Mouse (Mus musculus) heart, embryonic 15.5 days (tissue): ENCODE results near the gene Sumo2. TPM values are rescaled to one million over a fixed set of nuclear protein-coding genes. Genes with fewer than 3 reads are reported as not detected.
"Not testable (repeated sequence)": the region's sequence is repeated elsewhere in the genome, so short reads cannot be mapped to it uniquely, and the experiment has no call there.

Experiments
- ATAC-seq: fragments of 200-750 bp; cut with Nextera tagmentation; replicated peaks from 2 replicates; pipeline ENCODE4 v1.8.0; 2017; ENCODE audit warnings: low read depth, moderate TSS enrichment; ENCODE audit not compliant: insufficient number of reproducible peaks, insufficient read depth, low FRiP score
- H3K27ac ChIP-seq: fragments of 300-500 bp; sonication (generic); 2 replicates; pipeline ENCODE4 v1.5.1; 2015; ENCODE audit warnings: mild to moderate bottlenecking, inconsistent platforms
- H3K27me3 ChIP-seq: fragments of 300-500 bp; sonication (generic); 2 replicates; pipeline ENCODE4 v1.6.1; 2015; ENCODE audit warnings: inconsistent platforms
- H3K36me3 ChIP-seq: fragments of 300-500 bp; sonication (generic); 2 replicates; pipeline ENCODE4 v1.6.1; 2015; ENCODE audit warnings: mild to moderate bottlenecking, inconsistent platforms
- H3K4me1 ChIP-seq: fragments of 300-500 bp; sonication (generic); replicated peaks from 2 replicates; pipeline ENCODE4 v1.6.1; 2015; ENCODE audit warnings: inconsistent platforms
- H3K4me2 ChIP-seq: fragments of 300-500 bp; sonication (generic); 2 replicates; pipeline ENCODE4 v1.6.1; 2015; ENCODE audit warnings: inconsistent platforms, mild to moderate bottlenecking, moderate library complexity
- H3K4me3 ChIP-seq: fragments of 300-500 bp; sonication (generic); 2 replicates; pipeline ENCODE4 v1.5.1; 2015; ENCODE audit warnings: mild to moderate bottlenecking, inconsistent platforms
- H3K9ac ChIP-seq: fragments of 300-500 bp; sonication (generic); 2 replicates; pipeline ENCODE4 v1.6.1; 2015; ENCODE audit warnings: mild to moderate bottlenecking, inconsistent platforms
- H3K9me3 ChIP-seq: fragments of 300-500 bp; sonication (generic); replicated peaks from 2 replicates; pipeline ENCODE4 v1.6.1; 2016; ENCODE audit warnings: inconsistent platforms
- WGBS: fragments of 180-500 bp; shearing (Covaris S2); methylation state at CpG from one replicate; pipeline ENCODE4 v1.1.7; 2015; ENCODE audit warnings: mixed read lengths; 5-methylcytosine and 5-hydroxymethylcytosine counted together
- polyA plus RNA-seq: library from polyadenylated mRNA; unstranded; fragments of >200 nt; fragmentation: Nextera tagmentation; extraction: Ambion mirVana; gene quantifications from 2 replicates; pipeline ENCODE4 v1.2.1, GENCODE M21; 2015

Gene Sumo2
- polyA plus RNA-seq, 1 experiment from 2014 or later = 571 TPM

GRCm38 (mm10) chr11:115481553-115482259, 54.4 kb downstream of the Sumo2 start:
- no peak overlapping the region for H3K4me3 ChIP-seq
- ATAC-seq = no peak
- H3K4me2 ChIP-seq = no peak overlapping the region
- 79% methylated on average over 6 of the region's 6 CpGs for WGBS
- no peaks in the 10 kb centered on the region for H3K36me3 ChIP-seq
- H3K27ac ChIP-seq = no peak overlapping the region
- peaks cover 12% of the 10 kb centered on the region; the same call in 1 of the 2 replicates for H3K4me1 ChIP-seq
- no peaks in the 10 kb centered on the region for H3K9me3 ChIP-seq
- H3K9ac ChIP-seq = no peak overlapping the region
- H3K27me3 ChIP-seq = no peaks in the 10 kb centered on the region

GRCm38 (mm10) chr11:115478296-115478938, 57.7 kb downstream of the Sumo2 start:
- 79% methylated on average over 9 of the region's 9 CpGs for WGBS
- H3K27ac ChIP-seq = no peak overlapping the region
- ATAC-seq = no peak
- H3K4me2 ChIP-seq = no peak overlapping the region
- peaks cover 29% of the 10 kb centered on the region for H3K4me1 ChIP-seq
- H3K4me3 ChIP-seq = no peak overlapping the region
- H3K9me3 ChIP-seq = no peaks in the 10 kb centered on the region
- no peak overlapping the region for H3K9ac ChIP-seq
- H3K27me3 ChIP-seq = no peaks in the 10 kb centered on the region
- H3K36me3 ChIP-seq = no peaks in the 10 kb centered on the region

- not testable (repeated sequence) for H3K36me3 ChIP-seq, H3K27me3 ChIP-seq, H3K4me2 ChIP-seq, H3K9me3 ChIP-seq, H3K27ac ChIP-seq, H3K4me3 ChIP-seq, H3K9ac ChIP-seq, ATAC-seq
- peaks cover 33% of the 10 kb centered on the region for H3K4me1 ChIP-seq
- 74% methylated on average over 7 of the region's 7 CpGs for WGBS
Measured at GRCm38 (mm10) chr11:115477388-115477787, 58.7 kb downstream of the Sumo2 start.

DNA sequence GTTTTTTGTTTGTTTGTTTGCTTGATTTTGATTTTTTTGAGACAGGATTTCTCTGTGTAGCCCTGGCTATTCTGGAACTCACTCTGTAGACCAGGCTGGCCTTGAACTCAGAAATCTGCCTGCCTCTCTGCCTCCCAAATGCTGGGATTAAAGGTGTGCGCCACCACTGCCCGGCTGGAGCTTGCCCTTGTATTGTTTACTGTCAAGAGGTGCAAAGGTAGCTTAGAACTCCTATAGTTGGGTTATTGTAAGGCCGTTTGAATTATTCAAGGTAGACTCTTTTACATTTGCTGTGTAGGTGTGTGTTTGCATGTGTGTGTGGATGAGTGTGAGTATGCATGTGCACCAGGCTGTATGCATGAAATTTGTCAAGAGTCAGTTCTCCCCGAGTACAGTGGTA, 59.4 kb downstream of the Sumo2 start:
- H3K27ac ChIP-seq, ATAC-seq, H3K9ac ChIP-seq, H3K36me3 ChIP-seq, H3K27me3 ChIP-seq, H3K9me3 ChIP-seq: not testable (repeated sequence)
- H3K4me3 ChIP-seq = peak overlapping the region; percentile 90
- peaks cover 35% of the 10 kb centered on the region for H3K4me1 ChIP-seq
- WGBS = 69% methylated on average over 4 of the region's 4 CpGs
- H3K4me2 ChIP-seq = peak overlapping the region; percentile 76

DNA sequence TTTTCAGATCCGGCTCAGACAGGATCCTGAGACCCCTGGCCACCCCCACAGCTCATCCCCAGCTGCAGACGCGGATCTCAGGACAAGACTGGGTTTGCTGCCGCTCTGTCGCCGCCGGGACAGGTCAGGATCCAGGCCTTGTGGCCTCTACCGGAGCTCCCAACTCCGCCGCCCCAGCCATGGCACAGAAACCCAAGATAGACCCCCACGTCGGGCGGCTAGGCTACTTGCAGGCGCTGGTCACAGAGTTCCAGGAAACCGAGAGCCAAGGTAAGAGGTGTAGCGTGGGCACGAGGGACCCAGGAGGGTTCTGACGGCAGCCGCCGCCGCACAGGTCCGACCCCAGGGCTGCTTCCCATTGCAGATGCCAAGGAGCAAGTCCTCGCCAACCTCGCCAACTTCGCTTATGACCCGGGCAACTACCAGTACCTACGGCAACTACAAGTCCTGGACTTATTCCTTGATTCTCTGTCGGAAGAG, 60.3 kb downstream of the Sumo2 start:
- whole genome bisulfite sequencing = 2% methylated on average over 28 of the region's 28 CpGs
- Histone ChIP-seq H3K4me1 (peaks cover 35% of the 10 kb centered on the region), H3K27me3 (no peaks in the 10 kb centered on the region), H3K4me3 (peak overlapping the region; percentile 90), H3K4me2 (peak overlapping the region; percentile 76), H3K27ac (peak overlapping the region; percentile 83; the same call in 1 of the 2 replicates), H3K9me3 (no peaks in the 10 kb centered on the region), H3K36me3 (no peaks in the 10 kb centered on the region), H3K9ac (peak overlapping the region; percentile 79)
- ATAC-seq = 0 out of 2 replicates have a peak, but pooled peaks have one; percentile 0

DNA sequence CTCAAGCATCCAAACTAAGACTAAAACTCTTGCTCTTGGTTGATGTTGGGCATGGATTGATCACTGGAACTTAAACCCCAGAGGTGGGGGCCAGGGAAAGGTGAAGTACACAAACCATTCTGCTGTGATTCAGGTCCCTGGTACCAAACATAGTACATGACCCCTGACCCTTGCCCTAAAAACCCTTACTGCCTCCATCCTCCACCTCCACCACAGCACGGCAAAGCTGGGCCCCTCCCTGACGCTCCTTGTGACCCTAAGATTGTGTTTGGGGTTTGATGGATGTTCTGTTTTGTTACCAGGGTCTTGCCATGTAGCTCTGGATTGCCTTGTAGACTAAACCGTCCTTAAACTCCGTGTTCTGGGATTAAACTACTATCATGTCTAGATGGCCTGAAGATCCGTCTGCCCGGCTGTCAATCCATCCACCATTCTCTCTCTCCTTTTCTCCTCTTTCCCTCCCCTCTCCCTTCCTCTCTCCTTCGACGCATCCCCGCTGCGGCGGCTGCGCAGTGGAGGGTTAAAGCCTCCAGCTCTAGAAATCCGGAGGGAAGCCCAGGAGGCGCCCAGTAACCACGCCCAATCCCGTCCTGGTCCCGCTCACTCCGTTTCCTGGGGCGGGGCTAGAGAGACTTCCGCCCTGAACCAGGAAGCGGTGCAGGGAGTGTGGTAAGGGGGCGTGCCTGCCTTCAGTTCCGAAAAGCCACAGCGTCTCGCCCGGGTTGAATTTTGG, 60.9 kb downstream of the Sumo2 start, which contains the start of gene Armc7:
Gene Armc7 (plus strand): TSS at position 643 of the 733 bp plus-strand sequence.
- Histone ChIP-seq H3K4me3 (peak within 1 kb of the TSS; percentile 90), H3K4me2 (peak within 1 kb of the TSS; percentile 76), H3K27me3 (no peaks in the 10 kb centered on the region), H3K9me3 (no peaks in the 10 kb centered on the region), H3K9ac (peak within 1 kb of the TSS; percentile 79), H3K36me3 (no peaks in the 10 kb centered on the region), H3K27ac (peak within 1 kb of the TSS; percentile 83), H3K4me1 (peaks cover 35% of the 10 kb centered on the region)
- WGBS = under 1% methylated on average over 26 of the region's 26 CpGs
- ATAC-seq = peak; percentile 96

DNA sequence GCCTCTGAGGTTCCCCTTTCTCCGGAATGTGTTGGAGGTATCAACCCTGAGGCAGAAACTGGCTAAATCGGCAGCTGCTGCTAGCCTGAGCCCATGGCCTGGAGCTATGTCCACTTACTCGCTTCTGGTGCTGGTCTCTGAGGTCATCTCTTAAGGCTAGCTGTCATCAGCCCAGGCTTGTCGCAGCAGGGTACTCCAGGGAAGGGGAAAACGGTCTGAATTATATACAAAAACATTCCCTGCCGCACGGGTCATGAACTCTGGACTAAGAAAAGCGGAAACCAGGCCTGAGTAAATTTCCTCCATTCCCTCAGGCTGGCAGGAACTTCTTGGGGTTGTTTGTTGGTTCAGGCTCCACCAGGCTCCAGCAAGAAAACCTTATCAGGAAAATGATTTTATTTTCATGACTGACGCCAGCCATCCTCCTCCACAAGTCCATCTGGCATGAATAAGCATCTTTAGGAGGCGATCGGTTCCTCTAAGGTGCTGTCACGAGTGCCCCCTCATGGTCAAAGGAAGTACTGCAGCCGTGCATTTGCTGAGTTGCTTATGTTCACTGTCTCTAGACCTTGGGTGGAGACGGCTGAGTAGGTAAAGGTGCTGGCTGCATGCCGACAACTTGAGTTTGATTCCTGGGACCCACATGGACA, 62.3 kb downstream of the Sumo2 start:
- no peaks in the 10 kb centered on the region for H3K9me3 ChIP-seq
- no peaks in the 10 kb centered on the region for H3K36me3 ChIP-seq
- H3K9ac ChIP-seq = 0 out of 2 replicates have a peak overlapping the region, but pooled peaks have one; percentile 79
- H3K27me3 ChIP-seq = no peaks in the 10 kb centered on the region
- WGBS = 14% methylated on average over 15 of the region's 15 CpGs
- peak overlapping the region; percentile 83 for H3K27ac ChIP-seq
- H3K4me3 ChIP-seq = no peak overlapping the region
- peak overlapping the region; percentile 23 for H3K4me2 ChIP-seq
- ATAC-seq = peak; percentile 54
- peaks cover 35% of the 10 kb centered on the region for H3K4me1 ChIP-seq

Other genes starting within 250 kb of the Sumo2 start
- 0.55 and 0.67 TPM in 2 replicates for gene Fads6, start 238.6 kb downstream of the Sumo2 start, polyA plus RNA-seq
- gene Otop2, start 229.1 kb downstream of the Sumo2 start, polyA plus RNA-seq = 0.08 TPM in 1 of 2 replicates, not detected in the other
- 0.11 and 0.29 TPM in 2 replicates for gene Ush1g, start 214.2 kb downstream of the Sumo2 start, polyA plus RNA-seq
- not detected in 2 replicates for gene Otop3, start 201.5 kb downstream of the Sumo2 start, polyA plus RNA-seq
- gene Hid1, start 168.5 kb downstream of the Sumo2 start, polyA plus RNA-seq = 7.6 and 11.2 TPM in 2 replicates
- gene Cdr2l, start 154.4 kb downstream of the Sumo2 start, polyA plus RNA-seq = 6.3 and 11.1 TPM in 2 replicates
- 163 and 167 TPM in 2 replicates for gene Mrpl58, start 132.5 kb downstream of the Sumo2 start, polyA plus RNA-seq
- gene Atp5h, start 116.3 kb downstream of the Sumo2 start, polyA plus RNA-seq = 1,570 and 2,168 TPM in 2 replicates
- gene Kctd2, start 116.1 kb downstream of the Sumo2 start, polyA plus RNA-seq = 11.5 and 14.7 TPM in 2 replicates
- 0.06 TPM in 1 of 2 replicates, not detected in the other for gene Trim80, start 95.7 kb downstream of the Sumo2 start, polyA plus RNA-seq
- gene Slc16a5, start 73.8 kb downstream of the Sumo2 start, polyA plus RNA-seq = 0.57 and 5.0 TPM in 2 replicates
- gene Armc7, start 60.6 kb downstream of the Sumo2 start, polyA plus RNA-seq = 4.6 and 6.2 TPM in 2 replicates
- 49.6 and 62.1 TPM in 2 replicates for gene Nt5c, start 44.4 kb downstream of the Sumo2 start, polyA plus RNA-seq
- gene Jpt1, start 21.9 kb downstream of the Sumo2 start, polyA plus RNA-seq = 480 and 515 TPM in 2 replicates
- 80.8 and 105 TPM in 2 replicates for gene Nup85, start 28.2 kb upstream of the Sumo2 start, polyA plus RNA-seq
- gene Mrps7, start 67.6 kb upstream of the Sumo2 start, polyA plus RNA-seq = 76.2 and 80.1 TPM in 2 replicates
- gene Gga3, start 67.8 kb upstream of the Sumo2 start, polyA plus RNA-seq = 13.7 and 16.3 TPM in 2 replicates
- 30.2 and 34.5 TPM in 2 replicates for gene Mif4gd, start 76.7 kb upstream of the Sumo2 start, polyA plus RNA-seq
- gene Slc25a19, start 92.0 kb upstream of the Sumo2 start, polyA plus RNA-seq = 47.7 and 48.8 TPM in 2 replicates
- 103 and 104 TPM in 2 replicates for gene Grb2, start 172.3 kb upstream of the Sumo2 start, polyA plus RNA-seq
- 36.7 and 38.8 TPM in 2 replicates for gene Tmem94, start 229.2 kb upstream of the Sumo2 start, polyA plus RNA-seq